ENCODE assay signal across 8 mouse cellular contexts in genomic region chr3:103438791-103439354, GRCm38 (mm10).
A peak's percentile ranks its signal among the peaks of the same experiment; 100 is the strongest.
DNase-seq lines count a peak whose midpoint lies in the region; ATAC-seq and TF ChIP-seq lines count a peak whose summit lies in the region.

No protein-coding gene starts in this region.

- TF ChIP-seq CTCF in cortical plate, adult 2 months (IDR thresholded peaks at IDR 0.05; ENCODE audit: extremely low read depth, insufficient read depth, low read length), result peak; percentile 54

- no peak; the same call in 1 of the 2 replicates for ATAC-seq in kidney, embryonic 15.5 days (replicated peaks; ENCODE audit: low FRiP score)
- peak; percentile 60; the same call in 1 of the 2 replicates for ATAC-seq in midbrain, embryonic 16.5 days

- peaks cover 18% of the 10 kb centered on the region; the same call in 1 of the 2 replicates for H3K4me1 ChIP-seq in kidney, embryonic 15.5 days
- no peaks in the 10 kb centered on the region for H3K4me1 ChIP-seq in cortical plate, adult 2 months (ENCODE audit: control insufficient read depth, insufficient read depth, low read length)
- H3K4me1 ChIP-seq in midbrain, embryonic 16.5 days (ENCODE audit: control insufficient read depth, insufficient read depth, low read length), result no peaks in the 10 kb centered on the region

- H3K9ac ChIP-seq in kidney, embryonic 15.5 days, result no peak overlapping the region
- no peak overlapping the region for H3K9ac ChIP-seq in midbrain, embryonic 16.5 days (ENCODE audit: low read depth, low read length)

- TF ChIP-seq POLR2A in cortical plate, adult 2 months (IDR thresholded peaks at IDR 0.05; ENCODE audit: extremely low read depth, insufficient read depth, low read length), result no peak

- DNase-seq in kidney, adult 11 months, result peak; percentile 14
- peak; percentile 83 for DNase-seq in ZHBTc4 (ENCODE audit: low read depth, low spot score)
- peak; percentile 48 to 58 for DNase-seq in heart, postnatal 10 days
- peak; percentile 38 to 58 for DNase-seq in left cerebral cortex, postnatal 14 days (ENCODE audit: low spot score in 2 of 2)
- DNase-seq in testis, postnatal 14 days (ENCODE audit: low spot score), result peak; percentile 42

- no peak overlapping the region for H3K4me3 ChIP-seq in kidney, embryonic 15.5 days (replicated peaks)
- no peak overlapping the region for H3K4me3 ChIP-seq in cortical plate, adult 2 months (ENCODE audit: insufficient read depth, low read length)
- H3K4me3 ChIP-seq in midbrain, embryonic 16.5 days (ENCODE audit: low read depth, low read length), result no peak overlapping the region

- intact Hi-C loops in heart, postnatal 10 days (cut with DNase I), result no loop called here
- intact Hi-C loops in left cerebral cortex, postnatal 14 days (cut with DNase I), result no loop called here

- H3K27me3 ChIP-seq in kidney, embryonic 15.5 days, result no peaks in the 10 kb centered on the region
- H3K27me3 ChIP-seq in midbrain, embryonic 16.5 days (ENCODE audit: control insufficient read depth, insufficient read depth, low read depth, low read length), result no peaks in the 10 kb centered on the region

- H3K36me3 ChIP-seq in kidney, embryonic 15.5 days, result no peaks in the 10 kb centered on the region
- H3K36me3 ChIP-seq in midbrain, embryonic 16.5 days (ENCODE audit: control insufficient read depth, insufficient read depth, low read length), result no peaks in the 10 kb centered on the region

- no peak overlapping the region for H3K4me2 ChIP-seq in kidney, embryonic 15.5 days
- H3K4me2 ChIP-seq in midbrain, embryonic 16.5 days (ENCODE audit: low read length), result no peak overlapping the region; the same call in 1 of the 2 replicates

- H3K27ac ChIP-seq in kidney, embryonic 15.5 days, result no peak overlapping the region
- no peak overlapping the region for H3K27ac ChIP-seq in cortical plate, adult 2 months (ENCODE audit: insufficient read depth, low read length)
- no peak overlapping the region for H3K27ac ChIP-seq in midbrain, embryonic 16.5 days (ENCODE audit: low read length)

- no peaks in the 10 kb centered on the region for H3K9me3 ChIP-seq in kidney, embryonic 15.5 days (replicated peaks)
- no peaks in the 10 kb centered on the region for H3K9me3 ChIP-seq in midbrain, embryonic 16.5 days (replicated peaks; ENCODE audit: control insufficient read depth, low read length, poor library complexity, severe bottlenecking)

- 62% methylated on average over 12 of the region's 12 CpGs for WGBS in kidney, embryonic 15.5 days
- 44% methylated on average over 12 of the region's 12 CpGs for WGBS in midbrain, embryonic 16.5 days

Comparison
In these comparisons a context has a peak if more than half of its experiments do, and no peak if none do; other contexts are left out.
1. DNase-seq: peak in every context shown above with its lines; median percentile 83 in ZHBTc4; 53 in heart, postnatal 10 days; 48 in left cerebral cortex, postnatal 14 days; 42 in testis, postnatal 14 days; 14 in kidney, adult 11 months.